15 mouse cellular contexts compared by ENCODE assay signal in genomic region chr2:24336545-24336944, GRCm38 (mm10). TPM values are rescaled to one million over a fixed set of nuclear protein-coding genes. Genes with fewer than 3 reads are reported as not detected.
DNase-seq lines count a peak whose midpoint lies in the region; ATAC-seq and TF ChIP-seq lines count a peak whose summit lies in the region.
"Had no signal": no experiment of that assay in that cellular context is flagged by ENCODE, and none has a peak within 500 bp of the region (broad histone marks: within the 10 kb centered on the region; RNA-seq: fewer than 3 reads in every experiment).

TSS of gene Il1rn (plus strand) at chr2:24336853.

- no peaks in the 10 kb centered on the region for H3K9me3 ChIP-seq in lung, postnatal 0 days (ENCODE audit: low read length)
- no peaks in the 10 kb centered on the region for H3K9me3 ChIP-seq in intestine, postnatal 0 days (ENCODE audit: control insufficient read depth)
- H3K9me3 ChIP-seq in stomach, embryonic 15.5 days: no peaks in the 10 kb centered on the region
- H3K9me3 ChIP-seq: forebrain, embryonic 12.5 days had no signal

- no peak for TF ChIP-seq POLR2A in bone marrow macrophage, adult 2 months (IDR thresholded peaks at IDR 0.05; ENCODE audit: borderline replicate concordance, low read depth, low read length)

- no peak within 1 kb of the TSS for H3K9ac ChIP-seq in lung, postnatal 0 days (replicated peaks; ENCODE audit: low read depth)
- H3K9ac ChIP-seq in intestine, postnatal 0 days (ENCODE audit: low read depth, low read length): no peak within 1 kb of the TSS
- no peak within 1 kb of the TSS for H3K9ac ChIP-seq in stomach, embryonic 15.5 days
- H3K9ac ChIP-seq: forebrain, embryonic 12.5 days; hindbrain, embryonic 14.5 days had no signal

- ATAC-seq in lung, postnatal 0 days: no peak; the same call in 1 of the 2 replicates
- peak; percentile 49; the same call in 1 of the 2 replicates for ATAC-seq in intestine, postnatal 0 days
- ATAC-seq in stomach, embryonic 15.5 days (ENCODE audit: insufficient read depth, low FRiP score, low read depth): peak; percentile 53; the same call in 1 of the 2 replicates

- TF ChIP-seq EP300 in lung, postnatal 0 days (IDR thresholded peaks at IDR 0.05): no peak

- TF ChIP-seq CTCF in lung, postnatal 0 days (IDR thresholded peaks at IDR 0.05): no peak
- TF ChIP-seq CTCF in bone marrow macrophage, adult 2 months (IDR thresholded peaks at IDR 0.05; ENCODE audit: low read depth, low read length): no peak
- TF ChIP-seq CTCF in intestine, postnatal 0 days (IDR thresholded peaks at IDR 0.05; ENCODE audit: low read depth): no peak

- H3K36me3 ChIP-seq in lung, postnatal 0 days (ENCODE audit: insufficient read depth, low read length): no peaks in the 10 kb centered on the region
- H3K36me3 ChIP-seq in intestine, postnatal 0 days (ENCODE audit: control insufficient read depth, insufficient read depth): no peaks in the 10 kb centered on the region
- H3K36me3 ChIP-seq in stomach, embryonic 15.5 days: no peaks in the 10 kb centered on the region
- H3K36me3 ChIP-seq: forebrain, embryonic 12.5 days had no signal

- WGBS in lung, postnatal 0 days: 59% methylated on average over 2 of the region's 2 CpGs
- WGBS in intestine, postnatal 0 days: 59% methylated on average over 2 of the region's 2 CpGs
- 63% methylated on average over 2 of the region's 2 CpGs for WGBS in stomach, embryonic 15.5 days

- H3K27ac ChIP-seq in lung, postnatal 0 days (ENCODE audit: low read length): no peak within 1 kb of the TSS
- H3K27ac ChIP-seq in bone marrow macrophage, adult 2 months (ENCODE audit: insufficient read depth, low read depth, low read length): peak within 1 kb of the TSS; percentile 20; the same call in 1 of the 2 replicates
- H3K27ac ChIP-seq in intestine, postnatal 0 days (ENCODE audit: low read depth, low read length): no peak within 1 kb of the TSS
- peak within 1 kb of the TSS; percentile 22; the same call in 1 of the 2 replicates for H3K27ac ChIP-seq in stomach, embryonic 15.5 days
- H3K27ac ChIP-seq: forebrain, embryonic 12.5 days; gastrocnemius, adult 2 months; hindbrain, embryonic 14.5 days had no signal

- no peak within 1 kb of the TSS for H3K4me2 ChIP-seq in lung, postnatal 0 days (replicated peaks; ENCODE audit: low read depth, low read length)
- H3K4me2 ChIP-seq in intestine, postnatal 0 days (replicated peaks; ENCODE audit: low read depth): no peak within 1 kb of the TSS
- no peak within 1 kb of the TSS for H3K4me2 ChIP-seq in stomach, embryonic 15.5 days
- H3K4me2 ChIP-seq: forebrain, embryonic 12.5 days; hindbrain, embryonic 14.5 days had no signal

- H3K4me1 ChIP-seq in lung, postnatal 0 days (ENCODE audit: insufficient read depth, low read depth, low read length): no peaks in the 10 kb centered on the region
- H3K4me1 ChIP-seq in bone marrow macrophage, adult 2 months (ENCODE audit: control insufficient read depth, insufficient read depth, low read length): peaks cover 32% of the 10 kb centered on the region
- 0 out of 2 replicates have a peak, but pooled peaks cover 4% of the 10 kb centered on the region for H3K4me1 ChIP-seq in intestine, postnatal 0 days (replicated peaks; ENCODE audit: control insufficient read depth, insufficient read depth, low read length)
- no peaks in the 10 kb centered on the region for H3K4me1 ChIP-seq in stomach, embryonic 15.5 days
- H3K4me1 ChIP-seq: forebrain, embryonic 12.5 days had no signal

- DNase-seq in lung, postnatal 0 days (ENCODE audit: low spot score): peak; percentile 27
- DNase-seq in lung, postnatal 25 days (ENCODE audit: low spot score): no peak
- no peak for DNase-seq in testis, postnatal 10 days (ENCODE audit: low spot score)
- DNase-seq in spleen, postnatal 14 days (ENCODE audit: low spot score in 2 of 2): no peak
- DNase-seq: cerebellum, adult 8-10 months; gastrocnemius, adult 2 months; kidney, postnatal 25 days; lung, postnatal 14 days; spleen, adult 18-20 months; thymus, postnatal 25 days had no signal

- no peak within 1 kb of the TSS for H3K4me3 ChIP-seq in lung, postnatal 0 days (ENCODE audit: low read depth, low read length)
- no peak within 1 kb of the TSS for H3K4me3 ChIP-seq in bone marrow macrophage, adult 2 months (ENCODE audit: insufficient read depth, low read length)
- no peak within 1 kb of the TSS for H3K4me3 ChIP-seq in intestine, postnatal 0 days (ENCODE audit: low read depth, low read length)
- H3K4me3 ChIP-seq in stomach, embryonic 15.5 days (replicated peaks): no peak within 1 kb of the TSS
- H3K4me3 ChIP-seq: forebrain, embryonic 12.5 days; gastrocnemius, adult 2 months had no signal

- H3K27me3 ChIP-seq in lung, postnatal 0 days (replicated peaks; ENCODE audit: insufficient read depth, low read length): no peaks in the 10 kb centered on the region
- no peaks in the 10 kb centered on the region for H3K27me3 ChIP-seq in intestine, postnatal 0 days (replicated peaks; ENCODE audit: control insufficient read depth, insufficient read depth, low read length)
- H3K27me3 ChIP-seq in stomach, embryonic 15.5 days (replicated peaks): no peaks in the 10 kb centered on the region
- H3K27me3 ChIP-seq: forebrain, embryonic 12.5 days had no signal

RNA-seq across cellular contexts. Expression of gene Il1rn, which starts in this region (rescaled TPM):
- polyA plus RNA-seq in lung, postnatal 0 days (2015; fragmentation: Nextera tagmentation; extraction: Ambion mirVana): 9.0 and 13.2 TPM in 2 replicates
- 7.8 and 15.7 TPM in 2 replicates for polyA plus RNA-seq in bone marrow macrophage, adult 2 months (2012; ENCODE audit: insufficient read depth, insufficient read length, missing spikeins)
- polyA plus RNA-seq in intestine, postnatal 0 days (2015; fragmentation: Nextera tagmentation; extraction: Ambion mirVana): 0.23 and 0.51 TPM in 2 replicates
- 4.7 and 7.3 TPM in 2 replicates for polyA plus RNA-seq in stomach, embryonic 15.5 days (2015; fragmentation: Nextera tagmentation; extraction: Ambion mirVana)
- polyA plus RNA-seq: forebrain, embryonic 12.5 days; hindbrain, embryonic 14.5 days had no signal

Comparison
In these comparisons a context has a peak if more than half of its experiments do, and no peak if none do; other contexts are left out.
1. Peak in ATAC-seq in intestine, postnatal 0 days; RNA of the gene not detected or under 1 TPM.
2. H3K27ac ChIP-seq: peak in bone marrow macrophage, adult 2 months (single experiment) and stomach, embryonic 15.5 days (single experiment); none in lung, postnatal 0 days (single experiment) and intestine, postnatal 0 days (single experiment).